Mouse (Mus musculus) v-Abl transformed pro-B cells (cell line): ENCODE results near the gene Wdr25.

ENCODE experiments used
- in situ Hi-C, 2 experiments: fragments of 400-800 bp; cut with MboI; formaldehyde crosslinking; loops; one replicate each; pipeline ENCODE4 v1.15.1; 2025; ENCODE audit not compliant: unreplicated experiment in 2 of 2

Wdr25 gene

DNA sequence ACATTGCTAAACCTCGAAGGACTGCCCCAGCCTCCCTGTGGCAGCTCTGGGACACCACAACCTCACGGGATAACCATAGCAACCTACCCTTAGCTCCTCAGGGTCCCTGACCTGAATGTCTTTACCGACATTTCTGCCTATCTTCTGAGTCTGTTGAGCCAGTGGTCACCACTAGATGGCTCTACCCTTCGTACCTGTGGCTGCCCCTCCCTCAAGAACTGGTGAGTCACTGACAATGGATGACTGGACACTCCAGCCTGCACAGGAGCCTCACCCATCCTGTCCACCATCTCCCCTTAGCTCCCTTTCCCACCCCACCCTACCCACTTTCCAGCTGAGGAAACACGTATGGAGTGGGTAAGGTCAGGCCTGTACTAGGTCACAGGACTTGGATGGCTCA, 151.1 kb downstream of the Wdr25 start:
- in situ Hi-C loops, result no loop called here

DNA sequence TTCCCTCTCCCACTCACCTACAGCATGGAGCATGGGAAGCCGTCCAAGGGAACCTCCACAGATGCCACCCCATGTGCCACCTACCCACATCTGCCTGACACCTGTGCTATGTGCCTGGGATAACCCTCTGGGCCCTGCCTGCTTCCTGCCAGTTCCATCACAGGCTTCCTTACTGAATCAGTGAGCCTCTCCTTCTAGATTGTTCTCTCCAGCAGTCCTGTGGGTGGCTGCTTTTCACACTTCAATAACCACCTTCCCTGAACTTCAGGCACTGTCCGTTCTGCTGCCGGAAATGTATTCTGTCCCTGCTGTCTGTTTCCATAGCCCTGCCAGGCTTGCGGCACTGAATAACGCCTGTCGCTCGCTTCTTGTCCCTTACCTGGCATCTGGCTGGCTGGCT, 152.2 kb downstream of the Wdr25 start:
- in situ Hi-C loops, result no loop called here

DNA sequence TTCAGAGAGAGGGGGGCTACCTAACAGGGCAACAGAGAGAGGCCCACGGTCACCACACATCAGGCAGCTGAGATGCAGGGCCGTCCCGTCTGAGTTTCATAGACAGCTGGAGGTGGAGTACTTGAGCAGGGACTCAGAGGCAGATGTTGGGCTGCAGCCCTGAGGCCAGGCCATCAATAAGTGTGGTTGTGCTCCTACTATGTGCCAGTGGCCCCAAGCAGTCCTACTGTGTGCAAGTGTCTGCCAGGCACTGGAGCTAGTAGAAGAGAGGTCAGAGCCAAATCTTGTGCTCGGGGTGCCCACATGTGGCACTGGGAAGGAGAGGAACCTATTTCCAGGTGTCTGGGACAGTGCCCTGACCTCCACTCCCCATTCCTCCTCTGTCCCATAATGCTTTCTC, 156.5 kb downstream of the Wdr25 start:
- in situ Hi-C loops, result loop anchor here (25.0 kb wide), 4 partner anchors 288 to 1312 kb away; partner anchors contain the start of genes Ccnk (in 1 of the 2) and Setd3 (in 1 of the 2)

DNA sequence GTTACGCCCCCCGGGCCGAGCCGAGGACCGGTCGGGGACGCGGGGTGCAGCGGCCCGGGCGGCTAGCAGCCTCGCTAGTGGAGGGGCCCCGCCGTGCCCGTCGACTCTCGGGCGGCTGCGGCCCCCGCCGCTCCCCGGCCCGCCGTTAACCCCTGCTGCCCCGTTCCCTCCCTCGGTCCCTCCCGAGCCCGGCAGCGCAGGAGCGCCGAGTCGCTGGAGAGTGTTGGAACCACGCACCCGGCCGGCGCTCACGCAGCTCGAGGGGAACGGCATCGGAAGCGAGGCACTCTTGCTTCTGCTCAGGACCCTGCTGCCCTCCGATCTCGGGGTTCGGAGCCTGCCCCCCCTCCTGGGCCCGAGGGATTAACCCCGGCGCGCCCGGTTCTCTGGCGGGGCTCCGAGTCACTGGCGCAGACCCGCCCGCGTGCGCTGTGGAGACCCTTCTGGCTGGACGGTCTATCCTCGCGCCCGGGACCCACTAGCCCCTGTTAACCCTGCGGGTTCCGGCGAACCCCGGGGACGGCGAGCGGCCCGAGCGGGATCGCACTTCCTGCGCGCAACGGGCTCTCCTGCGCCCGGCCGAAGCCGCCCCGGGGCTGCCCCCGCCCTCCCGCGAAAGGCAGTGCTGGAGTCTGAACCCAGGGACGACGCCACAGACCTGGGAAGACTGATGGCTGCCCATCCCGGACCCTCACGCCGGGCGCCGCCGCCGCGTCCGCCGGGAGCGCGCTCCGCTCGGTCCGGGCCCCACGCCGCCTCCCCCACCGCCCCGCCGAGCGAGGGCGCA, 159.8 kb downstream of the Wdr25 start:
- in situ Hi-C loops, result loop anchor here (25.0 kb wide), 4 partner anchors 291 to 1309 kb away; partner anchors contain the start of genes Ccnk (in 1 of the 2) and Setd3 (in 1 of the 2)

DNA sequence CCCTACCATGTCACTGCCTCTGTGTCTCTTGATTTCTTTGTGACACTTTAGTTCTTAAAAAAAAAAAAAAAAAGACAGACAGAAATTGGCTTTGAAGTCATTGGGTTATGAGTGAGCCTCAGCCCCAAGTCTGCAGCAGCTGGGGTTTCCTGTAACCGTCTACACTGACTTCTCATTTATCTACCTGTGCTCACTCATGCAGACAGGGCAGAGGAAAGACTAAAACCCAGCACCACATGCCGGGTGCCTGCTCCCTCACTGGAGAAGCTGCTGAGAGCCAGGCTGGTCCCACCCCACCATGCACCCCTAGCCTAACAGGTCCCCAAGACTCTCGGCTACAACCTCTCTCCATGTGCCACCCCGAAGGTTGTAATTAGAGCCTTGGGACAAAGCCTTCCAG, 164.3 kb downstream of the Wdr25 start:
- in situ Hi-C loops, result loop anchor here (25.0 kb wide), 4 partner anchors 295 to 1305 kb away; partner anchors contain the start of genes Ccnk (in 1 of the 2) and Setd3 (in 1 of the 2)

DNA sequence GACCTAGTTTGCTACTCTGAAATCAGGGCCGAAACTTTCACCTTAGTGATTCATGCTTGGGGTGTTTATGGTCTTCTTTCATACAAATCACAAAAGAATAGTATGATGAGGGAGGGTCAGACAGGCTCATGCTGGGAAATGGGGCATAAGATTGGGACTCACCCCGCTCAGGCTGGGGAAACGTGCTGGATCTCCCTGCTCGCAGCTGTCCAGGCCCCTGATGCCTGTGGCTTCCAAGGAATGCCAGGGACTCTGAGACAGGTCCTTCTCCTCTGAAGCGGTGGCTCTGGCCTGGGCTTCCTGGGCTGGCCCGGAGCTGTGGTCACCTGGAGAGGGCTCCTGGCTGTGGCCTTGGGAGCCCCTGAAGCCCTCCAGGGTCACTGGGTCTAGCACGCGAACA, 165.2 kb downstream of the Wdr25 start:
- in situ Hi-C loops, result loop anchor here (25.0 kb wide), 4 partner anchors 296 to 1304 kb away; partner anchors contain the start of genes Ccnk (in 1 of the 2) and Setd3 (in 1 of the 2)

DNA sequence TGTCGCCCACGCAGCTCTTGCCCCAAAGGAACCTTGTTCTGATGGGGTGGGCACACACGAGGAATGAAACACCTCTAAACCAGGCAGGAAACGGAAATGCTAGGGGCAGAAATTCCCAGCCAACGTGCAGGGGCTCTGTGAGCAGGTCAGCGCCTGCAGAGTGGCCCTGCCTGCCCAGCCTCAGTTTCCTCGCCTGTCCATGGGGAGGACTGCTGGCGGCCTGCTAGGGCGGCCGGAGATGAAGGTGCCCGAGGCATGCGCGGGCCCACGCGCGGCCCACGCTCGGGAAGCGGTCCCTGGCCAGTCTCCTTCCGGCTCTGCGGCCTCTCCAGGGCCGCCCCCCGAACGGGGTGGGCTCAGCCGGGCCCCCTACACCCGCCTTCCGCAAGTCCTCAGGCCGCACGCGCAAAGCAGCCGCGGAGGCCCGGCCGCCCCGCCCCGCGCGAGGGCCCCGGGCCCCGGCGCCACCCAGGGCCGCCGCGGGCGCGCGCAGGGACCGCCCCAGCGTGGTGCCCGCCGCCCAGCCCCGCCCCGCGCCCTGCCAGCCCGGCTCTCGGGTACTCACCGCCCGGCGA, 174.2 kb downstream of the Wdr25 start:
- in situ Hi-C loops, result loop anchor here (25.0 kb wide), 4 partner anchors 305 to 1295 kb away; partner anchors contain the start of genes Ccnk (in 1 of the 2) and Setd3 (in 1 of the 2)

DNA sequence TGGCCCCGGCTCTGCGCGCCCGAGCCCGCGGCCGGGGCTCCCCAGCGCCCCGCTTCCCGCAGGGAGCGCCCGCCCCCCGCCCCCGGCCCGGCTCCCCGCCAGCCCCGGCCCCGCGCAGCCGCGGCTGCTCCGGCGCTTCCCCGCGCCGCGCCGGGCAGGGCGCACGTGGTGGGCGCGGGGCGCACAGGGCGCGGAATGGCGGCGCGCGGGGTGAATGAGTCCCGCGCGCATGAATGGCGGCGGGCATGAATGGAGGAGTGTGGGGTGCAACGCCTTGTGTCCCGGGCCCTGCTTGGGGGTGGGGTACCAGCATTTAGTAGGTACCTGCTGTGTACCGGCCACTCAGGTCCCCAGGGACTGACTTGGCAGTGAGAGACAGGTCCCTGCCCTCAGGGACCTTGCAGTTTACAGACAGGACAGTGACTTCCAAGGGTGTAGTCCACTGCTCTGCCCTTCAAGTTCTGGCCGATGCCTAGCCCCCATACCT, 174.8 kb downstream of the Wdr25 start, which contains the start of gene Begain:
TSS of gene Begain (minus strand) at position 51 of the 487 bp plus-strand sequence.
- in situ Hi-C loops, result loop anchor here (25.0 kb wide), 4 partner anchors 306 to 1294 kb away; partner anchors contain the start of genes Ccnk (in 1 of the 2) and Setd3 (in 1 of the 2)

DNA sequence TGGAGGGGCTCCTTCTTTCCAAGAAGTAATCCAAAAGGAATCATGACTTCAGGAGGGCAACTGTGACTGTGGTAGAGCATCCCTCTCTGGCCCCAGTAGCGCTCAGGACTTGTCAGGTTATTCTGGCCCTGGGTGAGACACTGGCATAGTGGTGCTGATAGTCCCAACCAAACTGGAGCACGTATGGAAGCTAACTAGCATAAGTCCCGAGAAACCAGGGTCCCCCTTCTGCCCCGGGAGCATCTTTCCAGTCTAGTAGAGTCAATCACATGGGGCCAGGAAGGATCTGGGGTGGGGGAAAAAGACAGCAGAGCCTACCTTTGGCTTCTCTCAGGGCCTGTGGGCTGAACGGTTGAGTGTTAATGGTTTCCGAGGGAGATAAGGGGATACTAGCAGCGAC, 175.3 kb downstream of the Wdr25 start:
- in situ Hi-C loops, result loop anchor here (25.0 kb wide), 4 partner anchors 306 to 1294 kb away; partner anchors contain the start of genes Ccnk (in 1 of the 2) and Setd3 (in 1 of the 2)

DNA sequence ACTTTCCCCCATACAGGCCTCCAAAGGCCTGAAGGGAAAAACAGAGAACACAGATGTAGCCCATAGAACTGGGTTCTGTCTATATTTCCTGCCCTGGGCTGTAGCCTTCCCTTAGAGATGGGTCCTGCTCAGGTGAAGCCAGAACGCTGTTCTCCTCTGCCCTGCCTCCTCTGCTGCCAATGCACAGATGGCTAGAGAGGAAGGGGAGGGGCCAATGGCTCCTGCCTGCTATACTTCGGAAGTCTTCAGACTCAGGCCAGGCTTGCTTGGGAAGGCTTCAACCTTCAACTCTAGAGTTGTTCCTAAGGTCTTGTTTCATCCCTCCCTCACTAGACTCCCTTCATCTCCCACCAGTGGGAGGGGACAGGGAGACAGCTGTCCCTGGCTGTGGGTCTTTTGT, 176.3 kb downstream of the Wdr25 start:
- in situ Hi-C loops, result loop anchor here (5.0 to 25.0 kb wide), 14 partner anchors 162 to 1305 kb away; partner anchors contain the start of genes Ccnk (in 2 of the 2), Setd3 (in 2 of the 2) and Yy1 (in 1 of the 2)

DNA sequence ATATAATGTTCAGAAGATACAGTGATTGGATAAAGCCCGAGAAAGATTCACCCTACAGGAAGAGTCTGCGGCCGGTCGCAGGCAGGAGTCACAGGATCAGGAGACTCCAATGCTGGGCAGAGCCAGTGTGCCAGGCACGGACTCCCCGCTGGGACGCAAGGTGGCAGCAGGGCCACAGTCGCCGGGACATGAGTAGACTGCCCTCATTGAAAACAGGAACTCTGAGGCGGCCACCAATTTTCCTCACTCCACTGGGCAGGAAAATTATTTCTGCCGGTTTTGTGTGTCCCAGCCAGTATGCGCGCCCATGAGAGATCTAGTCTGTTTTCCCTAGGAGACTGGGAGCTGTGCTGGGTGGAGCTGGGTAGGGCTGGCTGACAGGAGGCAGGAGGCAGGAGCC, 177.8 kb downstream of the Wdr25 start:
- in situ Hi-C loops, result loop anchor here (5.0 to 25.0 kb wide), 14 partner anchors 164 to 1304 kb away; partner anchors contain the start of genes Ccnk (in 2 of the 2), Setd3 (in 2 of the 2) and Yy1 (in 1 of the 2)

DNA sequence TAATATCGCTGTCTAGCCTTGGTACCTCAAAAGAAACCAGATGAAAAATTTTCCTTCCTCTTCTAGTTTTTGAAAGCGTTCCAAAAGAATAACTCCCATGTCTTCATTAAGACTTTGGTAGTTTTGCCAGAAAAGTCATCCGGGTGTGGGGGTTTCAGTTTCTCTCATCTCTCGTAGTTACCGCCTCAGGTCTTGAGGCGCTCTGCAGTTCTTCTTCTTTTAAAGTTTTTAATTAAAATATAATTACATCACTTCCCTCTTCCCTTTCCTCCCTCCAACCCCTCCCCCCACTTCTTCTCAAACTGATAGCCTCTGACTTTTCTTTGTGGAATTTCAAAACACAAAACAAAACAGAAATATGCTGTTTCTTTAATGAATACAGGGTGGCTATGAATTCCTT, 180.7 kb downstream of the Wdr25 start:
- in situ Hi-C loops, result loop anchor here (5.0 to 25.0 kb wide), 14 partner anchors 167 to 1301 kb away; partner anchors contain the start of genes Ccnk (in 2 of the 2), Setd3 (in 2 of the 2) and Yy1 (in 1 of the 2)

DNA sequence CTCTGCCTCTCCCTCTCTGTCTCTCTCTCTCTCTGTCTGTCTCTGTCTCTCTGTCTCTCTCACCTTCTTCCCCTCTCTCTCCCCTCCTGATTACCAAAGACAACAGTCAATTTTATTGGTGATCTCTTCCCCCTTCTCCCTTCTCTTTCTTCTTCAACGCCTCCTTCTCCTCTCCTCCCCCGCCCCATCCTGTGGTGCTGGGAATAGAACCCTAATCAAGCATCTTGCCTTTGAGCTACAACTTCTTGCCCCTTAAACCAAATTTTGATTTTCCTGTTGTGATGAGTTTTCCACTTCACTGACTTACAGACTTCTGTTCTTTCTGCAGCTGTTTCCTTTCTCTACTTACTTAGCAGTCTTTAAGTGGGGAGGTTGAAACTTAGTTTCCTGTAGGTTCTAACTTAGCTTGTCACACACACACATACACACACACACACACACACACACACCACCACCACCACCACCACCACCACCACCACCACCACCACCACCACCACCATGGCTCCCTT, 181.4 kb downstream of the Wdr25 start:
- in situ Hi-C loops, result loop anchor here (5.0 to 25.0 kb wide), 14 partner anchors 168 to 1300 kb away; partner anchors contain the start of genes Ccnk (in 2 of the 2), Setd3 (in 2 of the 2) and Yy1 (in 1 of the 2)

DNA sequence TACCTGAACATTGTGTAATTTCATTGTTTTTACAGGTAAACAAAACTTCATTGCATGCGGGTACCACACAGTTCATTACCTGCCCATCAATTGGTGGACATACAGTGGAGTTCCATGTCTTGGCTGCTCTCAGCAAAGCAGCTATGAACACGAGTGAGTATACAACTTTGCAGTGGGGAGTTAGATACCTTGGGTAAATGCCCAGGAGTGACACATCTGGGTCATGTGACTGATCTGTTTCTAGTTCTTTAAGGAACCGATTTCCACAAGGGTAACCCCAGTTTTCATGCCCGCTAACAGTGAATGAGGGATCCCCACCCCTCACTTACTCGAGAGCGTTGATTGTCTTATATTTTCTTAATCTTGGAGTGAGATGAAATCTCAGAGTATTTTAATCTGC, 183.6 kb downstream of the Wdr25 start:
- in situ Hi-C loops, result loop anchor here (10.0 kb wide), 6 partner anchors 282 to 1298 kb away; partner anchors contain the start of genes Ccnk (in 1 of the 2), Setd3 (in 1 of the 2) and Yy1 (in 1 of the 2)
